Mouse (Mus musculus): ENCODE results near the gene Fsip1. TPM values are rescaled to one million over a fixed set of nuclear protein-coding genes. Genes with fewer than 3 reads are reported as not detected.

The Fsip1 gene
- total and polyA plus RNA-seq, 3 experiments: 0.17 to 0.49 (median 0.47) TPM

GRCm38 (mm10) chr2:118102169-118102568 is 154.6 kb downstream of the Fsip1 start:
- Histone ChIP-seq H3K4me2 (ENCODE audit: insufficient read depth, low read depth, poor library complexity, severe bottlenecking) (no peak overlapping the region), H3K4me1 (ENCODE audit: control insufficient read depth in 1 of 2, insufficient read depth in 2 of 2) (no peaks in the 10 kb centered on the region), H3K36me3 (replicated peaks in 1 of 2; ENCODE audit: control insufficient read depth in 1 of 2, insufficient read depth in 1 of 2, low read length in 1 of 2) (no peaks in the 10 kb centered on the region), H3K27ac (ENCODE audit: insufficient read depth, low read depth) (no peak overlapping the region), H3K9me3 (replicated peaks; ENCODE audit: low read length) (no peaks in the 10 kb centered on the region), H3K9ac (ENCODE audit: insufficient read depth, low read depth) (no peak overlapping the region), H3K27me3 (replicated peaks) (no peaks in the 10 kb centered on the region), H3K79me2 (replicated peaks; ENCODE audit: control insufficient read depth, extremely low read depth, insufficient read depth, poor library complexity, severe bottlenecking) (no peaks in the 10 kb centered on the region), H3K4me3 (replicated peaks in 1 of 3; ENCODE audit: low read depth in 2 of 3, low read length in 2 of 3, poor library complexity in 1 of 3) (no peak overlapping the region)
- in situ Hi-C loops (cut with MboI; ENCODE audit: low pct_ligation_motif_present, low pct_unique_long_range_greater_than_20kb, low sequenced_read_pairs) (loop anchor here (25.0 kb wide), 1 partner anchor 565 kb away; no protein-coding TSS in a partner anchor), dilution Hi-C loops (cut with MboI; ENCODE audit: extremely low pct_ligation_motif_present, extremely low pct_unique_long_range_greater_than_20kb, low sequenced_read_pairs) (no loop called here)
- no peak for TF ChIP-seq MAX (IDR thresholded peaks at IDR 0.05; ENCODE audit: low read length)
- no peak for TF ChIP-seq ZMIZ1 (IDR thresholded peaks at IDR 0.05; ENCODE audit: low read depth, low read length)
- DNase-seq (ENCODE audit: extremely low read depth): no peak

GRCm38 (mm10) chr2:118099104-118099503 is 157.7 kb downstream of the Fsip1 start:
- H3K36me3 ChIP-seq (replicated peaks in 1 of 2; ENCODE audit: control insufficient read depth in 1 of 2, insufficient read depth in 1 of 2, low read length in 1 of 2): no peaks in the 10 kb centered on the region
- H3K4me1 ChIP-seq (ENCODE audit: control insufficient read depth in 1 of 2, insufficient read depth in 2 of 2): no peaks in the 10 kb centered on the region; a peak in 1 of 4 replicates
- dilution Hi-C loops (cut with MboI; ENCODE audit: extremely low pct_ligation_motif_present, extremely low pct_unique_long_range_greater_than_20kb, low sequenced_read_pairs): no loop called here

GRCm38 (mm10) chr2:118091226-118091625 is 165.5 kb downstream of the Fsip1 start:
- H3K4me1 ChIP-seq (ENCODE audit: control insufficient read depth in 1 of 2, insufficient read depth in 2 of 2): no peaks in the 10 kb centered on the region; a peak in 1 of 4 replicates
- dilution Hi-C loops (cut with MboI; ENCODE audit: extremely low pct_ligation_motif_present, extremely low pct_unique_long_range_greater_than_20kb, low sequenced_read_pairs): no loop called here
- in situ Hi-C loops (cut with MboI; ENCODE audit: low pct_ligation_motif_present, low pct_unique_long_range_greater_than_20kb, low sequenced_read_pairs): no loop called here
- DNase-seq (ENCODE audit: extremely low read depth): no peak
- H3K36me3 ChIP-seq (replicated peaks in 1 of 2; ENCODE audit: control insufficient read depth in 1 of 2, insufficient read depth in 1 of 2, low read length in 1 of 2): no peaks in the 10 kb centered on the region
- no peak overlapping the region for H3K9ac ChIP-seq (ENCODE audit: insufficient read depth, low read depth)
- no peaks in the 10 kb centered on the region for H3K27me3 ChIP-seq (replicated peaks)
- H3K4me2 ChIP-seq (ENCODE audit: insufficient read depth, low read depth, poor library complexity, severe bottlenecking): no peak overlapping the region
- no peak overlapping the region for H3K4me3 ChIP-seq (replicated peaks in 1 of 3; ENCODE audit: low read depth in 2 of 3, low read length in 2 of 3, poor library complexity in 1 of 3)
- H3K9me3 ChIP-seq (replicated peaks; ENCODE audit: low read length): no peaks in the 10 kb centered on the region
- TF ChIP-seq POLR2AphosphoS2 (IDR thresholded peaks at IDR 0.05; ENCODE audit: low read depth, low read length) (no peak), KAT2A (IDR thresholded peaks at IDR 0.05; ENCODE audit: insufficient replicate concordance, low read length) (no peak), TBP (conservative IDR thresholded peaks at IDR 0.05; ENCODE audit: low read depth, low read length) (no peak), BHLHE40 (IDR thresholded peaks at IDR 0.05; ENCODE audit: low read depth, low read length) (no peak), ZMIZ1 (IDR thresholded peaks at IDR 0.05; ENCODE audit: low read depth, low read length) (no peak), MAZ (IDR thresholded peaks at IDR 0.05; ENCODE audit: low read depth, low read length) (no peak), ELF1 (IDR thresholded peaks at IDR 0.05; ENCODE audit: low read depth, low read length) (no peak), JUN (IDR thresholded peaks at IDR 0.05; ENCODE audit: insufficient read depth, low read depth, low read length) (no peak), ZNF384 (IDR thresholded peaks at IDR 0.05; ENCODE audit: low read depth, low read length) (no peak), ZC3H11A (IDR thresholded peaks at IDR 0.05; ENCODE audit: low read depth, low read length) (no peak), RCOR1 (conservative IDR thresholded peaks at IDR 0.05; ENCODE audit: low read depth, low read length) (no peak), CHD2 (IDR thresholded peaks at IDR 0.05; ENCODE audit: low read length) (no peak)
- no peaks in the 10 kb centered on the region for H3K79me2 ChIP-seq (replicated peaks; ENCODE audit: control insufficient read depth, extremely low read depth, insufficient read depth, poor library complexity, severe bottlenecking)
- no peak overlapping the region for H3K27ac ChIP-seq (ENCODE audit: insufficient read depth, low read depth)

More at GRCm38 (mm10) chr2:118099104-118099503, 157.7 kb downstream of the Fsip1 start:
- Histone ChIP-seq H3K4me3 (replicated peaks in 1 of 3; ENCODE audit: low read depth in 2 of 3, low read length in 2 of 3, poor library complexity in 1 of 3) (no peak overlapping the region), H3K79me2 (replicated peaks; ENCODE audit: control insufficient read depth, extremely low read depth, insufficient read depth, poor library complexity, severe bottlenecking) (no peaks in the 10 kb centered on the region), H3K9ac (ENCODE audit: insufficient read depth, low read depth) (no peak overlapping the region), H3K4me2 (ENCODE audit: insufficient read depth, low read depth, poor library complexity, severe bottlenecking) (no peak overlapping the region), H3K27me3 (replicated peaks) (no peaks in the 10 kb centered on the region), H3K27ac (ENCODE audit: insufficient read depth, low read depth) (no peak overlapping the region), H3K9me3 (replicated peaks; ENCODE audit: low read length) (no peaks in the 10 kb centered on the region)
- in situ Hi-C loops (cut with MboI; ENCODE audit: low pct_ligation_motif_present, low pct_unique_long_range_greater_than_20kb, low sequenced_read_pairs): no loop called here
- TF ChIP-seq MEF2A (IDR thresholded peaks at IDR 0.05; ENCODE audit: borderline replicate concordance, low read depth, low read length) (no peak), SIN3A (IDR thresholded peaks at IDR 0.05; ENCODE audit: low read length) (no peak), GABPA (IDR thresholded peaks at IDR 0.05; ENCODE audit: insufficient replicate concordance, low read depth, low read length) (no peak), ZMIZ1 (IDR thresholded peaks at IDR 0.05; ENCODE audit: low read depth, low read length) (no peak), JUN (IDR thresholded peaks at IDR 0.05; ENCODE audit: insufficient read depth, low read depth, low read length) (no peak), CHD2 (IDR thresholded peaks at IDR 0.05; ENCODE audit: low read length) (no peak), HCFC1 (IDR thresholded peaks at IDR 0.05; ENCODE audit: low read depth, low read length) (no peak), UBTF (IDR thresholded peaks at IDR 0.05; ENCODE audit: low read depth, low read length) (no peak), ZC3H11A (IDR thresholded peaks at IDR 0.05; ENCODE audit: low read depth, low read length) (no peak), SMC3 (IDR thresholded peaks at IDR 0.05; ENCODE audit: low read depth, low read length) (no peak), POLR2AphosphoS2 (IDR thresholded peaks at IDR 0.05; ENCODE audit: low read depth, low read length) (no peak), USF1 (IDR thresholded peaks at IDR 0.05; ENCODE audit: low read depth, low read length) (no peak), IRF4 (IDR thresholded peaks at IDR 0.05; ENCODE audit: low read depth, low read length) (no peak), KAT2A (IDR thresholded peaks at IDR 0.05; ENCODE audit: insufficient replicate concordance, low read length) (no peak), ETS1 (conservative IDR thresholded peaks at IDR 0.05; ENCODE audit: low read depth, low read length) (no peak), JUND (conservative IDR thresholded peaks at IDR 0.05; ENCODE audit: low read depth, low read length) (no peak), PAX5 (IDR thresholded peaks at IDR 0.05; ENCODE audit: low read length) (no peak), ELF1 (IDR thresholded peaks at IDR 0.05; ENCODE audit: low read depth, low read length) (no peak)
- DNase-seq (ENCODE audit: extremely low read depth): no peak

Measured in CH12.LX (cell line).